In genomic region chr14:60846174-60846573, GRCm38 (mm10) we compare ENCODE assay signal across 22 mouse cellular contexts.
"Had no signal": no experiment of that assay in that cellular context is flagged by ENCODE, and none has a peak within 500 bp of the region (broad histone marks: within the 10 kb centered on the region; RNA-seq: fewer than 3 reads in every experiment).

No protein-coding gene starts in this region.

- H3K4me1 ChIP-seq: megakaryocyte, embryonic 14.5 days; neural tube, embryonic 13.5 days; neural tube, embryonic 15.5 days had no signal

- H3K4me2 ChIP-seq: lung, embryonic 15.5 days; midbrain, embryonic 11.5 days; midbrain, embryonic 13.5 days; midbrain, embryonic 15.5 days; neural tube, embryonic 13.5 days; neural tube, embryonic 15.5 days had no signal

- H3K36me3 ChIP-seq: midbrain, embryonic 15.5 days had no signal

- H3K9me3 ChIP-seq: lung, embryonic 15.5 days; midbrain, embryonic 13.5 days; midbrain, embryonic 15.5 days; neural tube, embryonic 13.5 days; neural tube, embryonic 15.5 days had no signal

- H3K9ac ChIP-seq: liver, postnatal 0 days; lung, embryonic 15.5 days; midbrain, embryonic 13.5 days; midbrain, embryonic 15.5 days; neural tube, embryonic 13.5 days; neural tube, embryonic 15.5 days had no signal

- DNase-seq: liver, postnatal 0 days; lung, adult 2 months; lung, postnatal 14 days; lung, postnatal 36 days; retina, postnatal 1 day; right cerebral cortex, adult 18-20 months; right cerebral cortex, postnatal 25 days; right cerebral cortex, postnatal 4 days; spleen, adult 18-20 months; thymus, adult 18-20 months; thymus, postnatal 14 days; thymus, postnatal 36 days had no signal

- ATAC-seq: liver, postnatal 0 days; lung, postnatal 0 days; midbrain, embryonic 13.5 days; midbrain, embryonic 15.5 days had no signal

- H3K27ac ChIP-seq: macrophage; midbrain, embryonic 13.5 days; midbrain, embryonic 15.5 days; neural tube, embryonic 13.5 days; neural tube, embryonic 15.5 days had no signal

- H3K27me3 ChIP-seq: lung, embryonic 15.5 days; megakaryocyte, embryonic 14.5 days; midbrain, embryonic 13.5 days; midbrain, embryonic 15.5 days; neural tube, embryonic 13.5 days; neural tube, embryonic 15.5 days had no signal

- H3K4me3 ChIP-seq: lung, embryonic 15.5 days; megakaryocyte, embryonic 14.5 days; midbrain, embryonic 13.5 days; midbrain, embryonic 15.5 days; myocyte; neural tube, embryonic 13.5 days; neural tube, embryonic 15.5 days had no signal
